Mouse (Mus musculus) CD4-positive, CD25-positive, alpha-beta regulatory T cell, adult 2 months (primary cell): ENCODE data around the gene Pnpla2.

Source experiments
- DNase-seq: peaks from one replicate; pipeline ENCODE4 v3.0.0-alpha.2; 2012; ENCODE audit warnings: low read depth, low spot score

Pnpla2 gene

DNA sequence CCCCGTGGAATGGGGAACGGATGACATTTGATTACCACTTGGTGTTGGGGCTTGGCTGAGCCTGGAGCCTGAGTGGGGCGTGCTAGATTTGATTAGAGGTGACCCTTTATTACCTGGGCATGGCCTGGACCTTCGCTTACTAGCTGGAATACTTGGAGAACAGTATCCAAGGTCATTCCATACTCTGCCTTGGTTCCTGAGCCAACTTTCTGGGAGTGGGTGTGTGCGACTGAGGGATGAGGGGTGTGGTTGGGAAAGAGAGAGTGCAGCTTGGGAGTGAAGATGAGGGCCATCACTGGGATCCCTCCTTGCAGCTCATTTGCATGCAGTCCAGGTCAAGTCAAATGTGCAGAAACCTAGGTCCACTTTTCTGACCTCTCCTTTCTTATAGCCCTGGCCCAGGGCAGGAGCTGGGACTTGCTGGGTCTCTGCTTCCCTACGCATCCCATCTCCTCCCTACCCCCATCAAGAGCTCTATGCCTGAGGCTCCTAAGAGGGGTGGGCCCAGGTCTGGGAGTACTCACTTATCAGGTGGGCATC is 28.2 kb downstream of the Pnpla2 start:
- DNase-seq: no peak

DNA sequence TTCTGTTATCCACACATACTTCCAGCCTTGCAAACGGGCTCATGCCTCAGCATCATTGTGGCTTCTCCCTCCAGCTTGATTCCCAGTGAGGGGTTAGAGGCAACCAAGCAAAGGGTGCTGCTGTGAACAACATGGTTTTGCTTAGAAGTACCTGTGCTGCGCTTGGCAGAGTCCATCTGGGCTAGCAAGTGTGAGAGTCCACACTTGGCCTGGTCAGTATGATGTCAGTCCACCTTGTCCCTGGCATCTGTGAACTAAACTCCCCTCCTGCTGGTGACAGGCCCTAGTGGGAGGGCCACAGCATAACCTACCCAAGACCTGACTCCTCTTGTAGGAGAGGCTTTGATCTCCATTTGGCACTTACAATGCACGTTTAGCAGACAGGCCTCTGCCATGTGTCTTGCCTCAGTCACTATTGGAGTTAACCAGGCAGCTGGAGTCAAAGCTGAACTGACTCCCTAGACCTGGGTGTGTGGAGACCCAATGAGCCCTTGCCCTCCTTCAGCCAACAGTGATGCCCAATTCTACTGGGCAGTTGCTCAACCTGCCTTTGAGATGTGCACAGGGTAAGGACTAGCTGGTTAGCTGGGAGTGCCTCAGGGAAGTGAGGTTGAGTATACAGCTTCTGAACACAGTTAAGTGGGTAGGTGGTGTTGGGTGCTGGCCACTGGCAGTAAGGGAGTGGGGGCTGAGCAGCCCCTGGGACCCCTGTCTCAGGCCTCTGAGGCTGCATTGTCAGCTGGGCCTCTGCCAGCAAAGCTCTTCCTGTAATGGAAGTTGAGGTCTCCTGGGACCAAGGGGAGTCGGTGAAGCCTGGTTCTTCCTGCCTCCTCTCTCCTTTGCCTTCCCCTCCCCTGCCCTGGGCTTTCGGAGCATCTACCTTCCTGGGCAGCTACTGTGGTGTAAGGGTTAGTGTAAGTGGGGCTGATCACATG is 29.5 kb downstream of the Pnpla2 start:
- no peak for DNase-seq

DNA sequence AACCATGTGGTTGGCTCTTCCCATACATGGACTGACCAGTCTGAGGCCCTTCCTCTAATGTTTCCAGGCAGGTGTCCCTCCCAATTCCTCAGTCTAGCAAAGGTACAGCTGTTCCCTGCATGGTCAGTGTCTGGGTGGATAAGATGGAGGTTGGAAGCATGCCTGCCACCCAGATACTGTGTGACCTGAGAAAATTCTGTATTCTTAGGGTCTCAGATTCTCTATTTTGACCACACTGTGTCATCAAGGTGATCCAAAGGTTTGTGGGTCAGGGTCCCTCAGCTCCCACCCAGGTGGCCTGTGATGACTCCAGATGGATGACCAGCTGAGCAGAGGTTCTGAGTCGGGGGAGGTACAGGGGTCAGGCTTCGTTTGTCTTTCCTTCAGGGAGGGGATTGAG is 30.2 kb downstream of the Pnpla2 start:
- DNase-seq: no peak

DNA sequence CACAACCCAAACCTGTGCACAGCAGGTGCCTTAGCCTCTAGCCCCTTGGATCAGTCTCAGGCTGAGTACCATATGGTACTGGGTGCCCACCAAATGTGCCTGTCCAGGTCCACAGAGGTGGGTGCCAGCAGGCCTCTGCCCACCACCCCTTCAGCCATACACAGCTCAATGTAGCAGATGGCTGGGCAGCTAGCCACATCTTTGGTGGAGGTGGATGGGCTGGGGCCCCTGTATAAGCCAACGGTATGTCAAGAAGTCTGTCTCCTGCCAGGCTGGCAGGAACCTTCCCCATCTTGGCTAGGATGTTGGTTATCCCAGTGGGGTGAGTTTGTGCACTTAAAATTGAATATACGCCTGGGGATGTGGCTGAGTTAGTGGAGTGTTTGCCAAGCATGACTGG is 30.6 kb downstream of the Pnpla2 start:
- no peak for DNase-seq

DNA sequence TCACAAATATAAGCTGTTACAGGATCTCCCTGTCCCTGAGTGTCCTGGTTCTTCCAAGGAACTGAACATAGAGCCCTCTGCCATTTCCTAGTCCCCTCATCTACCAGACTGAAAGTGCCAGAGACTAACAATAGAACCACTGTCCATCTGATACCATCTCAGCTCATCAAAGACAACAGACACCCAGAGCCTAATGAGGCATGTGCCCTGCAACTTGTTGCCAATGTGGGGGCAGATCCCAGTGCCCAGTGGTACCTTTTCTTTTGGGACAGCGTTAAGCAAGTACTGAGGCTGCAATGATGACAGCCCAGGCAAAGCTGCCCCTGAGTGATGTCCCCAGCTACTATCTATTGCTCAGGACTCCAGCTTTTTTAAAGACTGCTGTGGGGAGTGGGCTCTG is 31.2 kb downstream of the Pnpla2 start:
- no peak for DNase-seq

DNA sequence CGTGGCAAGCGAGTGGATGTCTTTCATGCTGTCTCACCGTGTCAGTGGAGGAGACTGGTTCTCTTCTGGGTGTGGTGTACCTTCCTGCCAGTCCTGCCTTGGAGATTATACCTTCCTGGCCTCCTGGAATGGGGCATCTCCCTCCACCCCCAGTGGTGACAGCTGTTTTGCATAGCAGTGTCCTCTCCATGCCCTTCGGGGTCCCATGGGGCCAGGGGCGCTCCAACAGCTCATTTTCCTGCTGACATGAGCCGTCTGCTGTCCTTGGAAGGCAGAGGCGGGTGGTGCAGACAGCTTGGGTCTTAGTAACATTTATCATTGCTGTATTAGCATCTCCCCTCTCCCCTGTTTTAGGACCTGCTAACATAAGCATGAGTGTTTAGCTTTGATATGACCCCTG is 32.1 kb downstream of the Pnpla2 start:
- no peak for DNase-seq

DNA sequence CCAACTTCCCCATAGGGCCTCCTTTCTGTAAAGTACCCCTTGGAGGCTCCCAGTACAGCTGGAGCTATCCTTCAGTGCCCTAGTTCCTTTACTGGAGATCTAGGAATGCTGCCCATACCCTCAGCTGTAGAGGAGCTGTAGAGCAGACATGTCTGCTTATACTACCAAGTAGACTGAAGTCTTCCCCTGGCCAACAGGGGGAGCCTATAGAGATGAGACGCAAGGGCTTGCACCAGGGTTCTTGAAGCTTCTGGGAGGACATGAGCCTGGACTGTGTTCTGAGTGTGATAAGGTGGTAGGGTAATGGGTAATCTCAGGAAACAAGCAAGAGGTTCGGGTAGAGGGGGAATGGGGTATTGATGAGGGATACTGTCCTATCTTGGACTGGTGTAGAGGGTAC is 36.2 kb downstream of the Pnpla2 start:
- peak; percentile 35 for DNase-seq

DNA sequence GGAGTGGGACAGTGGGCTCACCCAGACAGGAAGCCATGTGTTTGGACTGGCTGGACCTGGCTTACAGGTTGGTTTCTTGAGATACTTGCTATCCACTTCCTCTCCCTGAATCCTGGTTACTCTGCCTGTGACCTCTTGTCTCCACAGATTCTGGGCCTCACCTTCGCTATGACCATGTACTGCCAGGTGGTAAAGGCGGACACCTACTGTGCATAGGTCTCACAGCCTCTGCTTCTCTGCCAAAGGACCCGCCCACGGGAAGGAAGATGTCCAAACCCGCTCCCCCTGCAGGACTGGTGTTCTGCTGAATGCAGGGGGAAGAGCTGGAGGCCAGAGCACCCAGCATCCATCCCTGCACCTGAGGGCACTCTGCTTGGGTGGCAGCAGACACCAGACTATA is 37.7 kb downstream of the Pnpla2 start:
- DNase-seq: no peak

DNA sequence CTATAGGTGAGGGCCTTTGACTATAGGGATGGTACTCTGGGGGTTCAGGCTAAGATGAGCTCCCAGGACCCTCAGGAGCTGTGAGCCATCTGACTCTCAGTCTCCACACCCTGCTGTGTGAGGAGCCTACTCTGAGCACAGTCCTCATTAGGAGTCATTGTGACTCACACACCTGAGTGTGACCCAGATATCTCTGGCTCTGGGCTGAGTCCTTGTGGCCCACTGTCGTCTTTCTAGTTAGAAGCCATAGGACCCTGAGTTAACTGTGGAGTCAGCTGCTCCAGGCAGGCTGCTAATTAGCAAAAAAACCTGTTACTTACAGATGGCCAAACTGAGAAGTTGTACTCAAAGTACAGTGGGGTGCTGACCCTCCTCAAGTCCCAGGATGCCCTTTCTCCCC is 38.7 kb downstream of the Pnpla2 start:
- no peak for DNase-seq

DNA sequence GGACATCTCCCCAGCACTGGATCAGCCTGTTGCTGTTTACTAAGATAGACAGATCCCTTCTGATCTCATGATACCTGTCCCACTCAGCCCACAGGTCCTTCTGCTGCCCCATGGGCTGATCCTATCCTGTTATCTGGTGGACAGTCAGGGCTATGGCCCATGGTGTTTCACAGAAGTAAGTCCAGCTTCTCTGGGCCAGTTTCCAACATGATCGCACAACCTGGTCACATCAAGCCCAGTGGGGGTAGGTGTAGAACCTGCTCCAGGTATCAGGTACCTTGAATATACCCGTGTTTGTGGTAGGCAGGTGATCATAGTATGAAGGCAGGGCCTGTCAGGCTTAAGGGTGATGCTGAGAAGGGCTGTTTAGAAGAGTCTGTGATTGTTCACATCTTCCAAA is 40.4 kb downstream of the Pnpla2 start:
- no peak for DNase-seq

DNA sequence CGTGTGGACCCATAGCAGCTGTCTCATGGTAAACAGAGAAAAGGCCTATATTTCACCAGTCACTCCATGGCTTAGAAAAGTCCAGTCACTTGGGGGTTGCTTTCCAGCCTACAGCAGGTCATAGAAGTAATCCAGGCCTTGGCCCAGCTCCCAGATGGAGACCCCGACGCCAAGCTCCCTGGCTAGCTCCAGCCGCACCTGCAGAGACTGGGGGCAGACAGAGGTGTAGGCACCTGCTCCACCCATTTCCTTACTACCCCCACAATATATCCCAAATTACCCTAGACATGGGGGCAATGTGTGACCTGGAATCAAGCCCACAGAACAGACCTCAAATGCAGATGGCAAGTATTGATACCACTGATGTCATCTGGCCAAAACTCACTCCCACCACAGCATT is 40.9 kb downstream of the Pnpla2 start:
- DNase-seq: no peak

DNA sequence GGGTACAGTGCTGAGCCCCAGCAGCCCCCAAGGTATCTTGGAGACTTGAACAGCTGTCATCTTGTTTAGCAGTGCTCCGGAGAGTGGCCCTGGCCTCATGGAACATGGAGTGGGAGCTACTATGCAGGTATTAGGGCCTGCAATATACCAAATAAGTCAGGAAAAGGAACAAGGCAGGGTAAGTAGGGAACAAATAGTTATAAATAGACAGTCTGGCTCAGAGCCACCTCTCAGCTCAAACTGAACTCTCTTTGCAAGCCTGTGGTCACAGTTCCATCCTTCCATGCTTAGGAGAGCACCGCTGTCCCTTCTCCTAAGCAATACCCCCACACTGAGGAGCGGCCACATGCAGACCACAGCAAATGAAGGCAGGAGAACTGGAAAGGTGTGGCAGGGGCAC is 42.6 kb downstream of the Pnpla2 start:
- DNase-seq: no peak

DNA sequence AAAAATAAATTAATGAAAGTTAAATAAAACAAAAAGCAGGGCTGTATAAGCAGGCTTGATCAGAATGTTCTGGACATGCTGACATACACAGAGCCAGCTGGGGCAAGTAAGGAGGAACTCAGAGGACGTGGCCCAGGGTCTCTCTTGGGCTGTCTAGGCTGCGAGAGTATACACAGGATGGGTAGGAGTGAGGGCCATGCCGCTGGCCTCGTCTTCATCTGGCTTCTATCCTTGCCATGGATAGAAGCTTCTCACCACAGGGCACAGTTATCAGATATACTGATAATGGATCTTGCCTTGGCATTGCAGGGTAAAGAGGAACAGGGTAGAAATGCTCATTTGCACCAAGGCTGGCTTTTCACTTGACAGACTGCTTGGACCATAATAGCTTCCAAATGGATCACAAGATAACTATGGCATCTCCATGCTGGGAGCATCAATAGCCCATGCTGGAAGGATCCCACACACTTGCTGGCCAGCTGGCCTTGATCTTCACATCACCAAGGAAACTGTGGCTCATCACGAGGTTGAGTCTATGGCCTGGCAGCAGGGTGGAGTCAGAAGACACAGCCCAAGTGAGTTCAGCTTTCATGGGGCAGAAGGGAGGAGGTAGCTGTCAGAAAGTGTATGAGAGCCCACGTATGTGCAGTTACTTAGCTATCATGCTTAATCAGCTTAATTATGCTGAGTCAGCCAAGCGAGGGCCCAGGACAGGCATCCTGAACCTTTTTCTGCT is 47.0 kb downstream of the Pnpla2 start:
- no peak for DNase-seq

DNA sequence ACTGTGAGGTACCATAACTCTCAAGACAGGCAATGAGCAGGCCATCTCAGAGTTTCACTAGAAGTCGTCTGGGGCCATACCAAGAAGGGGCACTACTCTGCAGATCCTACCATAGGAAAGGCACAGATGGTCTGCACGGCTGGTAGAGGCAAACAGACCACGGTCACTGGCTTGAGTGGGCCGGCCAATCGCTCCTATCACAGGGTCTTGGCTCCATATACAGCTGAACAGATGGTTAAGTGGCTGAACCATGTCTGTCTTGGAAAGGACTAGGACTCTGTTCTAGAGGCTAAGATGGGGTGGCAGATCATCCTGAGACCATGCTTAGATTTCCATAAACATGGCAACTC is 47.5 kb downstream of the Pnpla2 start:
- no peak for DNase-seq

DNA sequence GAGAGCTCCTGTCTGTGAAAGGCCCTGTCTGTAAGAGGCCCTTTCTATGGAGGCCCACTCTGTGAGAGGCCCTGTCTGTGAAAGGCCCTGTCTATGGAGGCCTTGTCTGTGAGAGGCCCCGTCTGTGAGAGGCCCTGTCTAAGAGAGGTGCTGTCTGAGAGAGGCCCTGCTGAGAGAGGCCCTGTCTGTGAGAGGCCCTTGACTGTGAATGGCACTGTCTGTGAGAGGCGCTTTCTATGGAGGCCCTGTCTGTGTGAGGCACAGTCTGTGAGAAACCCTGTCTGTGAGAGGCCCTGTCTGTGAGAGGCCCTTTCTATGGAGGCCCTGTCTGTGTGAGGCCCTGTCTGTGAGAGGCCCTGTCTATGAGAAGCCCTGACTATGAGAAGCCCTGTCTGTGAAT is 51.3 kb downstream of the Pnpla2 start:
- DNase-seq: no peak

DNA sequence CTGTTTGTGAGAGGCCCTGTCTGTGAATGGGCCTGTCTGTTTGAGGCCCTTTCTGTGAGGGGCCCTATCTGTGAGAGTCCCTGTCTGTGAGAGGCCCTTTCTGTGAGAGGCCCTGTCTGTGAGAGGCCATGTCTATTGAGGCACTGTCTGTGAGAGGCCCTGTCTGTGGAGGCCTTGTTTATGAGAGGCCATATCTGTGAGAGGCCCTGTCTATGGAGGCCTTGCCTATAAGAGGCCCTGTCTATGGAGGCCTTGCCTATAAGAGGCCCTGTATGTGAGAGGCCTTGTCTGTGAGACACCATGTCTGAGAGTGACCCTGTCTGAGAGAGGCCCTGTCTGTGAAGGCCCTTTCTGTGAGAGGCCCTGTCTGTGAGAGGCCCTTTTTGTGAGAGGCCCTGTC is 53.2 kb downstream of the Pnpla2 start:
- DNase-seq: no peak

DNA sequence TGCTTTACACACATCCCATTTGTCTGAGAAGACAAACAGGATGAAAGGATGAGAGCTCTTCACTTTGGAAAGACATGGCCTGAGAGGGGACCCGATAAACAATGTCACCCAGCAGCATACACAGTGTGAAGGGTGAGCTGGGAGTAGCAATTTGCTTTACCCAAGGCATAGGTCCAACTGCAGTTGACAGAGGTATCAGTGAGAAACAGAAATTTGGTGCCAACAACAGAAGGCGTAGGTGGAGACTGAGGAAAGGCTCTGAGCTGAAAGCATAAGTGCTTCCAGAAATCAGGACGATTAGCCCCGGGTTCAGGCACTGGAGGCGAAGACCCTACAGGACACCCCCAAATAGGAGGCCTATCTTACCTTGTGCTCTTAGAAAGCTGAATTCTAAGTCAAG is 55.2 kb downstream of the Pnpla2 start:
- no peak for DNase-seq
